Mouse (Mus musculus) MN1 (cell line): ENCODE results near the gene Tenm4.
"Not testable (repeated sequence)": the region's sequence is repeated elsewhere in the genome, so short reads cannot be mapped to it uniquely, and the experiment has no call there.

ENCODE experiments used
- DNase-seq: peaks from one replicate; pipeline ENCODE4 v3.0.0-alpha.2; 2016; ENCODE audit warnings: low spot score

The Tenm4 gene

DNA sequence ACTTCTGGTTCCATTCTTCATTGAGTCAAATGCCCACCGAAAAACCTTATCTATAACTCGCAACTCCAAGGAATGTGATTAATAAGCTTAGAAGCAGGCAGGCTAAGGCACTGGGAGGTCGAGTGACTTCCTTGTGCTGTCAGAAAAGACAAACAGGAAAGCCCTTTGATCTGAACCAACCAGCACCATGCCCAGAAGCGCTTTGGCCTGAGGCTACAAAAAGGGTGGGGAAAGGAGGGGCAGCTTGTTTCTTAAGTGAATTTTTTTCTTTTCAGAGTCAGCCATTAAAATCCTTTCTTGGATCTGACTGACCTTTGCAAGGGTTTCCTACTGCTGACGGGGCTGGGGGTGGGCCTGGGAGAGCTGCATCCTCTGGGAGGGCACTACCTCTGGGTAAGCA is 731.1 kb downstream of the Tenm4 start:
- DNase-seq, result no peak

- no peak for DNase-seq
These were observed 732.3 kb downstream of the Tenm4 start for GRCm38 (mm10) chr7:96903088-96903985.

GRCm38 (mm10) chr7:96904442-96904841 is 733.4 kb downstream of the Tenm4 start:
- DNase-seq, result no peak

- no peak for DNase-seq
These were observed 733.9 kb downstream of the Tenm4 start for GRCm38 (mm10) chr7:96904936-96905335.

DNA sequence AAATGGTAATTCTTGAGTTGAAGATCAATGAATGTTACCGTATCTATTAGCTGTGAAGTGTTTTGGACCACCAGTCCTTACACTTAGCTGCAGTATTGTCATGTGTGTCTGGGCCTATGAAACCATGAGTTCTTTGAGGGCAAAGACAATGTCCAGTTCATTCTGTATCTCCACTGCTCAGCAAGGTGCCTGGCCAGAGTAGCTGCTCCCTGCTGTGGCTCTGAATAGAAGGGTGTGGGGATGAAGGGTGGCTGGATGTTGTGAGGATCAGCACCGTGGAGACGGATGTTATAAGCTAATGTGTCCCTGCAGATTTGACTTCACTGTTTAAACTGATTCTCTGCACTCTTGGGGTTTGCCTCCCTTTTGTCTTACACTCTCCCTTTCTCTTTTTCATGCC is 734.4 kb downstream of the Tenm4 start:
- DNase-seq, result no peak

DNA sequence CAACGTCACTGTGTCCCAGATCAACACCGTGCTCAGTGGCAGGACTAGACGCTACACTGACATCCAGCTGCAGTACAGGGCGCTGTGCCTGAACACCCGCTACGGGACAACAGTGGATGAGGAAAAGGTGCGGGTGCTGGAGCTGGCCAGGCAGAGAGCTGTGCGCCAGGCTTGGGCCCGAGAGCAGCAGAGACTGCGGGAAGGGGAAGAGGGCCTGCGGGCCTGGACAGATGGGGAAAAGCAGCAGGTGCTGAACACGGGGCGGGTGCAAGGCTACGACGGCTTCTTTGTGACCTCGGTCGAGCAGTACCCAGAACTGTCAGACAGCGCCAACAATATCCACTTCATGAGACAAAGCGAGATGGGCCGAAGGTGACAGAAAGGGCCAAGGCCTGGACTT is 735.2 kb downstream of the Tenm4 start:
- DNase-seq, result no peak

GRCm38 (mm10) chr7:96907971-96908680 is 737.1 kb downstream of the Tenm4 start:
- DNase-seq, result no peak

DNA sequence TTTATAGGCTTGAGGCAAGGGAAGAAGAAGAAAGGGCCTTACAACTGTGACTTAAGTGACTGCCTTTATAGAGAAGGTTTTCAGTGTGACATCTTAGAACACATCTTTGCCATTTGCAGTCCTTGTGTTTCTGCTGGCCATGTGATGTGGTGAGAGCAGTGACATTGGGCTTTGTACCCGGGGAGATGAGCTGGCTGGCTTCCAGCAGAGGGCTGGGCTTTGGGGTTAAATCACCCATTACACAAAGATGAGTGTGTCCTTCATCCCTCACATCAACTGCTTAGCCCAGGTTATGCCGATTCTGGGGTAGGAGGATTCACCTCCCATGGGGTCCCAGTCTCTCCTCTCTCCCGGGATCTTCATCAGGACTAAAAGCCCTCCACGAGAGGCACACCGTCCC is 738.8 kb downstream of the Tenm4 start:
- peak; percentile 69 for DNase-seq

DNA sequence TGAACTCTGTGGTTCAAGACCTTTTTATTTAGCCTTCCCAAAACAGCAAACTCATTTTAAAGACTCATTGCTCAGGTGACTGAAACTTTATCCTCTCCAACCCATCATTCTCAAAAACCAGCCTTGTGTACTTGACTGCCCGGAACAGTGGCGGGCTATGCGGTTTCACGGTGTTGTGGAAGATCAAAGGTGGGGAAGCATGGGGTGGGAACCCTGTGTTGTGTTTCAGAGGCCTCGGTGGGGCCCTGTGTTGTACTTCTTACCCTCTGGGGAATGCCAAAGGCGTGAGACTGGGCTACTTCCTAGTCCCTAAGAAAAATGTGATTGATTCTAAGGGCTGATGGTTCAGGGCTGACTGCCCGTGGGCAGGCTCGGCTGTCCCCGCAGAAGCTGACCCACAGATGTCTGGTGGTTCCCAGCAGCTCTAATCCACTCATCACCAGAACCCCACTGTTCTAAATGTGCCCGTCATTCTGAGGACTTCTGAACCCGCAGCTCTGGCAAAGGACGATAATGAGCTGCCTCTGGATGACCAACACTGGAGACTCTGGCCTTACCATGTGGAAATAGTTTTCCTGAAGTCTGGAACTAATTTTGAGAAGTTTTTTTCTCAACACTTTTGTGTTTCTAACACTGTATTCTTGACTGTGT is 739.4 kb downstream of the Tenm4 start:
- DNase-seq, result no peak

- peak; percentile 86 for DNase-seq
These were observed 743.0 kb downstream of the Tenm4 start for GRCm38 (mm10) chr7:96914031-96914430.

- peak; percentile 75 for DNase-seq
These were observed 744.5 kb downstream of the Tenm4 start for GRCm38 (mm10) chr7:96915452-96916105.

DNA sequence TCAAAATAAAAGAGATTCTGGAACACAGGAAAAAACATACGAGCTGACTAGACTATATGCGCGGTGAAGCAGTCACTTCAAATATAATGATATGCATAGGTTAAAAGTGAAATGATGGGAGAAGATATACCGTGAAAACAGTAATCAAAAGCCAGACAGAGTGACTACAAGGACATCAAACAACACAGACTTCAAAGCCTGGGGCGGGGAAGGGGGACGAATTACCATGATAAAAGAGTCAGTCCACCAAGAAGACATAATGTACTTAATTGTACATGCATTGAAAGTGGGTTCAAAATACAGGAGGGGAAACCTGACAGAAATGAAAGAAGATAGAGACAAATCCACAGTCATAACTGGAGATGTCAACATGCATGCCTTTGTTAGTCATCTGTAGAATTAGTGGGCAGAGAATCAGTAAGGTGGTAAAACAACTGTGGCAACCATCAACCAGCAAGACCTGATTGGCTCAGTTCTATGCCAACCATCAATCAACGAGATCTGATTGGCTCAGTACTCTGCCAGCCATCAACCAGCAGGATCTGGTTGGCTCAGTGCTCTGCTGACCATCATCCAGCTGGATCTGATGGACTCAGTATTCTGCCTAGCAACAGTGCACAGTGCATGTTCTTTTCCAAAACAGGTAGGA is 749.5 kb downstream of the Tenm4 start:
- DNase-seq, result peak; percentile 30

DNA sequence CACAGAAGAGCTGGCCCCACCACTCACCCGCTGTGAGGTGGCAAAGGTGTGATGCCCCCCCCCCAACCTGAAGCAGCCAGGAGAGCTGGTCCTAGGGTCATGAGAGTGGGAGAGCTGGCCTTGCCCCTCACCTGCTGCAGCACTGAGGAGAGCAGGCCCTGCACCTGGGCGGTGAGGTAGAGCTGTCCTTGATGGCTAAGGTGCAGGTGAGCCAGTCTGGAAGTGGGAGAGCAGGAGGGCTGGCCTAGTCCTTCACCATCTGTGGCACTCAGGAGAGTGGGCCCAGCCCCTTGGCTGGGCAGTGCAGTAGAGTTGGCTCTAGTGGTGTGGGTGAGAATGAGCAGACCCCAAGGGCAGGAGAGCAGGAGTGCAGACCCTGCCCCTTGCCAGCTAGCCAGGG is 751.9 kb downstream of the Tenm4 start:
- no peak for DNase-seq

DNA sequence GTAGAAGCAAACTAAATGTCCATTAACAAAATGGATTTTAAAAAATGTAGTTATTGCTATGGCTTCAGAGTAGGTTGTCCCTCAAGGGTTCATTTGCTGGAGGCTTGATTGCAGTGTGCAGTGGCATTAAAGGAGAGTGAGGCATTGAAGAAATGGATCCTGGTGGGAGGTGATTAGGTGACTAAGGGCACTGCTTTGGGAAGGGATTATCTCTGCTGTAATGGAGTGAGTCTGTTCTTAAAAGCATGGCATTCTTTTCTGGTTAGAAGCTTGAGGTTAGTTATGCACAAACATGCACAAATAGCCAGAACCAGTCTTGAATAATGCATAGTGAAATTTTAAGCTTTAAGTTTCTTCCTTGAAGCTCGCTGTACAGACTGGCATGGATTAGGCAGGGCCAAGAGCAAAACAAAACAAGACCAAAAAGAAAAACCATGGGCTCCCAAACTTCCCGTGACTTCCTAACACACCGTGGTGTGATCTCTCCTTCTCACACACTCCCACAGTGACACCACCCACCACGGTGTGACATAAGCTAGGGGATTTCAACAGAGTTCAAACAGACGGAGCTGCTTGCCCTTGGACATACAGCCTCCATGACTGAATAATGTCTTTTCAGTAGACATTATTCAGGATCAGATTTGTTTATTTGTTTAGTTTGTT is 772.8 kb downstream of the Tenm4 start:
- DNase-seq, result no peak

GRCm38 (mm10) chr7:96946501-96946900 is 775.5 kb downstream of the Tenm4 start:
- not testable (repeated sequence) for DNase-seq

DNA sequence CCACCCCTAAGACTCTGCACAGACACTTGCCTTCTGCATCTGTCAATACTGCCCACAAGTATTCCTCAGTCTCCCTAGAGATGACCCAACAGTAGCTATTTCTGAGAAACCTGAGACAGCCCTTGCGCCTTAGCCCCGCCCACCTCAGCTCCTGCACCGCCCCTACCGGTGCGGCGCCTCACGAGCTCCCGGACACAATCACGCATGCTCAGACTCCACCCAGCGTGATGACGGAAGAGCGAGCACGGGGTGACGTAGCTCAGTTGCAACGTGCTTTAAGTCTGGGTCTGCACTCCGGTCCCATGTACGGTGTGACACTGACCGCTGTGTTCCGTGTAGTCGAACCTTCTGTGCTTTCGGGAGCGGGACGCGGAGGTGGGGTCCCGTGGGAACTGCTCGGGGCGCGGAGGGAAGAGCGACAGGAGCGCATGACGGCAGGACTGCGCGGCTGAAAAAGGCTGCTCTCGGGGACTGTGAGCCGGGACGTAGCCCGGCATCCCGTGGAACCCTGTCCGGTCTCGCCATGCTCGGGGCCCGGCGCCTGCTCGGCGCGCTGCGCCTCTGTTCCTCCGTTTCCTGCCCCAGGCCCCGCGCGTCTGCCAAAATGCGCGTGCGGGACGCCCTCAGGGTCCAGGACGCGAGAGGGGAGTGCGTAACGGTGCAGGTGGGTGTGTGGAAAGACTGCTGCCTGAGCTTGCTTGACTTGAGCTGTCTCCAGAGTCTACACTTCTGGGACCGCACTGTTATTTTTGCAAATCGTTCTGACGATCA is 780.4 kb downstream of the Tenm4 start, which contains the start of gene Nars2:
Gene Nars2, plus strand, starts transcription at position 225 of the 771 bp plus-strand sequence.
- peak; percentile 97 for DNase-seq

DNA sequence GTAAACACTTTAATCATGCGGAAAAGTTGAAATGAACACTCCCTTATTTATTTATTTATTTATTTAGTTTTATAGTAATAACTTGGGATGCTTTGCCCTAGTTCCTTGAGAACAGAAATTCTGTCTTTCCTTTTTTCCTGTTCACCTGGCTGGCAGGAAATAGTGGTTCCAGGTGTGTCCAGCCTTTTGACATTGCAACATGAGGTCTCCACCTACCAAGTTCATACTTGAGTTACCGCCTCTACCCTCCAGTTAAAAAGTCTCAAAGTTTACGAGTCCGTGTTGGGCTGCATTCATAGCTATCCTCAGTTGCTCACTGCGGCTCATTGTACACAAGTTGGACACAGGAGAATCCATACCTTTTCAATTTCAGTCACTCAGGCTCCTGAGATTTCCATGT is 781.0 kb downstream of the Tenm4 start:
- no peak for DNase-seq

GRCm38 (mm10) chr7:96959168-96959567 is 788.1 kb downstream of the Tenm4 start:
- no peak for DNase-seq
